Mouse (Mus musculus) stomach, postnatal 0 days (tissue): Measurements from ENCODE around the gene Mst1r.

Experiments used
- CTCF ChIP-seq: IDR thresholded peaks from 2 replicates; pipeline ENCODE4 v1.5.1; 2016; ENCODE audit warnings: antibody characterized with exemption, low read depth, mild to moderate bottlenecking, moderate library complexity
- EP300 ChIP-seq: optimal IDR thresholded peaks from 2 replicates; pipeline ENCODE3; 2016; ENCODE audit warnings: antibody characterized with exemption

GRCm38 (mm10) chr9:107964681-107965080 is 58.0 kb downstream of the Mst1r start:
- TF ChIP-seq CTCF (no peak), EP300 (no peak)
